Mouse (Mus musculus) inflammation-experienced regulatory T-cells (primary cell): Measurements from ENCODE around the gene Eno4. TPM values are rescaled to one million over a fixed set of nuclear protein-coding genes. Genes with fewer than 3 reads are reported as not detected.

ENCODE experiments used
- polyA plus RNA-seq, 2 experiments: library from polyadenylated mRNA; unstranded; fragments of 100-300 nt; shearing (Covaris generic); gene quantifications; one replicate each; pipeline ENCODE4 v1.2.1; 2017

Gene Eno4
- under 1 TPM in 1 of 2 experiments, not detected in 1; 0.15 TPM for polyA plus RNA-seq

GRCm38 (mm10) chr19:58942841-58943828, at the start of gene Eno4, which contains the start of gene Hspa12a:
TSS of gene Eno4 (plus strand) at chr19:58943425.
TSS of gene Hspa12a (minus strand) at chr19:58943654.

Other genes starting within 250 kb of the Eno4 start
- 1 to 10 TPM in 1 of 2 experiments, under 1 TPM in 1; 0.72 to 2.6 TPM for gene Pnliprp1, start 214.5 kb upstream of the Eno4 start, polyA plus RNA-seq
- gene Pnliprp2, start 183.7 kb upstream of the Eno4 start, polyA plus RNA-seq, result not detected
- gene 1700019N19Rik, start 149.0 kb upstream of the Eno4 start, polyA plus RNA-seq, result 1 to 10 TPM in 1 of 2 experiments, not detected in 1; 1.4 TPM
- gene Hspa12a, start 229 bp downstream of the Eno4 start, polyA plus RNA-seq, result 1 to 10 TPM; 2.0 to 2.1 TPM
- gene Shtn1, start 132.7 kb downstream of the Eno4 start, polyA plus RNA-seq, result 1 to 10 TPM; 2.3 to 3.8 TPM
- not detected for gene Vax1, start 226.6 kb downstream of the Eno4 start, polyA plus RNA-seq